Mouse (Mus musculus) ovary, postnatal 36 days (tissue): ENCODE measurements around the gene Tmem253.

ENCODE experiments used
- DNase-seq: peaks from one replicate; pipeline ENCODE4 v3.0.0; 2022; ENCODE audit warnings: low spot score, mixed read lengths

The Tmem253 gene

DNA sequence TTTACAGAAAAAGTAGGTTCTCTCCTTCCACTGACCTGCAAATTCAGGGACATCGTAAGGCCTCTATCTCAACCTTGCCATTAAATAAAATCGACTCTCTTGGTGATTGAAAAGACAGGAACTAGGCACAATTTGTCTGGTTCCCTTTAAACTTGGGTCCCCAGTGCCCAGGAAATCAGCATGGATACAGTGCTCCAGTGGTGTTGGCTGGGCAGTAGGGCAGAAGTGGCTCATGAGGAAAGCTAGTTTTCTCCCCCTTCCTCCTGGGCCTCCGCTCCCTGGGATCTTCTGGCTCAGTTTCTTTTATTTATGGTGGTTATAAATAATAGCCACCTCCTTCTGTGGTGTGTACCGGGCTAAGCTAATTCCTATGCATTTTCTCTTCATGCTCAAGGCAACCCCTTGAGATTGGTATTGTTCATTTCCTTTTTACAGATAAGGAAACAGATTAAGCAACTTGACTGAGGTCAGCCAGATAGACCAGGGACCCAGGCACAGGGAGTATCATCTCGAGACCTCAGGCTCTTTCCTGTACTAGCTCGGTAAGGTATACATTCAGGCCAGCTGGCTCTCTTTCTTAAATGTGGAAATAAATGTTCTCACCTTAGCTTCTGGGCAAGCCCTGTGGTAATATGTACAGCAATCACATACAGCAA lies at the start of gene Tmem253:
Tmem253 (plus strand) TSS at position 214 of the 656 bp plus-strand sequence.
- no peak for DNase-seq

DNA sequence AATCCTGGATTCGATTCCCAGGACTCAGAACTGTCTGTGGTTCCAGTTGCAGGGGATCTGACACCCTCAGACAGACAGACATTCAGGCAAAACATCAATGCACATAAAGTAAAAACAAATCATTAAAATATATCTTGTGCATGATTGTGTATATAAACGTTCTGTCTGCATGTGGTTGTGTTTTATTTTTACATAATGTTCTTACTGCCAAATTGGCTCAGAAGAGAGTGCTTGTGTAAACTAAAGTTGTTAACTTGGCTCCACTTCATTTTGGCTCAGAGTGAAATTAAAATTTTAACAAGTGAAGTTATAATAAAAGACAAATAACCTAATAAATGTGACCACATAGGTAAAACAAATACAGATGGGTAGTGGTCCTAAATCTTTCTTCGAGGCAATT lies 48.1 kb upstream of the Tmem253 start:
- DNase-seq = no peak

DNA sequence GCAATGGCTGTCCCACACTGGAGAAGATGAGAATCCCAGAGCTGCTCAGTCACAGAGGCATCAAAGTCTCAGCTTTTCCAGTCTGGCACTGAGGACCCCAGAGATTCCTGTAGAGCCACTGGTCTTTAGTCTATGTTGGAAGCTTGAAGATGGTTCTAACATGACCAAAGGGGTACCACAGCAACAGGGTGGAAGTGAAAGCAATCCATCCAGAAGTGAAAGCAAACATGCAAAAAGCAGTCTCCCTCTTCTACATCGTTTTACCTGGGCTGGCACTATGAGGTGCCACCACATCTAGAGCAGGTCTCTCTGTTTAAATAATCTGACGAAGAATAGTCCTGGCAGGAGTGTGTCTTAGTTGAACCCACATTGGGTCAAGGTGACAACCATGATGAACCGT lies 36.2 kb upstream of the Tmem253 start:
- no peak for DNase-seq

DNA sequence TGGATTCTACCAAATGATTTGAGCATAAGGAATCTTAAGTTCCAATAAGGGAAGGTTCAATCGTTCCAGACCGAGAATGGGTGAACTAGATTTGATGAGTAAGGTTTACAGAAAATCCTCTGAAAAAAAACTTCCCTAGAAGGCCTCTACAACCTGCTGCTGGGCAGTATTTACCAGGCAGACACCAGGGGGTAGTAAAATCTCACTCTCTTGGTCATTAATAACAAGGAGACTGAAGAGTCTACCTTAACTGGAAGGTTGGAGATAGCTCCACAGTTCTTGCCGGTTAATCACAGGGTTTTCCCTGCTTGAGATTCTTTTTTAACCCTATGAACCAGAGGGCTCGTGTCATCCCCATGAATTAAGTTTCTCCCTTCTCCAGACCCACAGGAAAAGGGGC lies 32.2 kb upstream of the Tmem253 start:
- DNase-seq = no peak

DNA sequence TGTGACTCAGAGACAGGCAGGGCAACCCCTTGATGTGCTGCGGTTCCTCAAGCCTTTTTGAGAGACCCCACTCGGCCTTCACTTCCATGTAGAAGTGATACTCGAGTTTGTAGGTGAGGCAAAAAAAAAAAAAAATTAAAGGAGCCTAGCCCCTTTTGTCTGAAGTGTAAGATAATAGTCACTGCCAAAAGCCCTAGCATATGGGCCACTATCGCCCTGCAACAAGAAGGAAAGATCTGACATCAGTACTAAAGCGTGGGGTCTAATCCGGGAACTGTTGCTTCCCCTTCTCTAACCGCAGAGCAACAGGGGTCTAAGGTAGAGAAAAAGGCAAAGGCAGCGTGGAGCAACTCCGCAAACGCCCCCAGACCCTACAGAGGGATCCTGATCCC lies 31.6 kb upstream of the Tmem253 start:
- DNase-seq = no peak

DNA sequence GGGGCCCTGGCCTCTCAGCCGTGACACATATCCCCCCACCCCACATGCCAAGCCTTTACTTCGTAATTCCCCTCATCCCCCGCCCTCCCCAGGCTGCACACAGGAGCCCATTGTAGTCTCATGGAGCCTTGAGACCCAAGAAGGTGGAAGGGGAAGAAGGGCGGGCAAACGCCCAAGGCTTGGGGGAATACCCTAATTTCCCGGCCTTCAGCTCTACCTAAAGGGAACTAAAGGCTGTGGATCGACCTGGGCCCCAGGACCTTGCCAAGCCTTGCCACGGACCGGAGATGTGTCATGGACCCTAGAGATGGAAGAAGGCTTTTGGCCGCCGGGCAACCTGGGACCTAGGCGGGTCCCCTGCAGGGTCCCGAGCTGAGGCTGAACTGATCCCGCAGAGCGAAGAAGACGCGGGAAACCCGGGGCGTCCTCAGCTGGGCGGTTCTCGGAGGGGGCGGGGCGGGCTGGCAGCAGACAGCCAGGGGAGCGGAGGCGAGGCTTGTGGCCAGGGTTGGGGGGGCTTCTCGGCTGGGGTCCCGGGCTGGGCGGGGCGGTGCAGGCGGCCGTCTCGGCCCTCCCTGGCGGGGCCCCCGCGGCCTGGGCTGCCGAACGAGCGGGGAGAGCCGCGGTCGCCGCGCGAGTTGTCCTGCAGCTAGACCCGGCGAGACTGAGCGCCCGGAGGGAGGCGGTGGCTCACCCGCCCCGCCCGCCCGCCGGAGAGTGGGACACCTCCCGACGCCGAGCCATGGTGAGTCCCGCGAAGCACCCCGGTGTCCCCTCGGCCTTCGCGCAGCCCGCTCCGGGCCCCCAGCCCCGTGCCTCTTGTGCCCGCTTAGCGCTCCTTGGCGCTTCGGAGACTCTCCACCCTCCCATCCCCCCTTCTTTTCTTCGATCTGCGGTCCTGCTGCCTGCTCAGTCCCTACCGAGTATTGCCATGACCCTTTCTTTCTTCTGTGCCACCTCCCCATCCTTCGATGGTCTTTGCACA lies 30.9 kb upstream of the Tmem253 start, which contains the start of gene Arhgef40:
Arhgef40 (plus strand) TSS at position 473 of the 985 bp plus-strand sequence.
- DNase-seq = peak; percentile 82

DNA sequence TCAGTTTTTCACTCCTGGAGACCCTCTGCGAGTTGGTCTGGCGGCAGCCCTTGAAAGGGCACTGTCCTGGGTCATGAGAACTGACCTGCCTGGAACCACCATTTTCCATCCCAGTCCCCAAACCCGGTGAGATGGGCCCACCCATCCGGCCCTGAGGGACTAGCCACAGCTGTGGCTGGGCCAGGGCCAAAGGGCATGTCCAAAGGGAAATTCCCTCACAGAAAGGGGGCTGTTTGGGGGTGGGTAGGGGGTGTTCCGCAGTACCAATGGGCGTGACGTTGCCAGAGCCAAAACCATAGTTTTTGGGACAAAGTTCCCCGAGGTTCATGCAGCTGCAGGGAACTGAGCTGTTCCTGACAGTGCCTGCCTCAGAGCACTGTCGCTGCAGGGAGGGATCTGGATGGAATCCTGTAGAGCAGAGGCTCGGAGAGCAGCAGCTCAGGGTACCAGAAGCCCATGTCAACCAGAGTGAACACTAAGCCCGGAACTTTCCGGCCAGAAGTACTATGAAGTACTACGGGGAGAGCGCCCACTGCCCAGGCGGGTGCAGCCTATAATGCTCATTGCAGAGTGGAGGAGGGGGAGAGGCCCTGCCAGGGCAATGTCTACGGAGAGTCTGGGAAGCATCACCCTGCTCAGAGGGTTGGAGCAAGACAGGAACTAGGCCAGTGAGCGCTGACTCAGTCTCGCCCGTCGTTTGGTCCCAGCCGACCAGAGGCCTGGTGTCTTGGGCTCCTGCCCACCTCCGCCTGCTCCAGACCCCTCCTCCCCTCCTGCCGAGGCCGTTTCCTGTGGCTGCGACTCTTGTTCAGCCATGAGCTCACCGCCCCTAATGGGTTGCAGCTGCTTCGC lies 29.9 kb upstream of the Tmem253 start:
- DNase-seq = peak; percentile 63

DNA sequence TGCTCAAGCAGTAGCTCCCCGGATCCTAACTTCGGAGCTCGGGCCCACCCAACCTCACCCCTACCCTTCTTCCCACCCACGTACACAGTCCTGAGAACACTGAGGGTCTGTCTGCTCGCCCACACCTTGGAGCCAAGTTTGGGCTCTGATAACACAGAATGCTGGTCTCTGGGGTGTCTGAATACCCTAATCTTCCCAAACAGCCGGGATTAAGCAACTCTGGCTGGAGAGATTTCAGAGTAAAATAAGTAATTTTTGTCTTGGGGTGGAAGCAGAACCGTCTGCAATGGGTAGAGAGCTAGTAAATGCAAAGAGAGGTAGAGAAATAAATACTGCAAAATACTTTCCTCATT lies 29.3 kb upstream of the Tmem253 start:
- DNase-seq = no peak

DNA sequence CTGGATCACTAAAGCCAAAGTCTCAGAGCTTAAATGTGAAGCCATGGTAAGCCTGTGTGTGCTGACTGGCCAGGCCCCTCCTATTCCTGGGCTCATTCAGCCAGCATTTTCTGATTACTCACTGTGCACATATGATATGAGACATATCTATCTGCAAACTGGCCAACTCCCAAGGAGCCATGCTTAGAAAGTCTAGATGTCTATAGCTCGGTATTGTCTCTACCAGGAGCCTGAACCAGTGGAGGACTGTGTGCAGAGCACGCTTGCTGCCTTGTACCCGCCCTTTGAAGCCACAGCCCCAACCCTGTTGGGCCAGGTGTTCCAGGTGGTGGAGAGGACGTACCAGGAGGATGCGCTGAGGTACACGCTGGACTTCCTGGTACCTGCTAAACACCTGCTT lies 28.3 kb upstream of the Tmem253 start:
- DNase-seq = no peak

DNA sequence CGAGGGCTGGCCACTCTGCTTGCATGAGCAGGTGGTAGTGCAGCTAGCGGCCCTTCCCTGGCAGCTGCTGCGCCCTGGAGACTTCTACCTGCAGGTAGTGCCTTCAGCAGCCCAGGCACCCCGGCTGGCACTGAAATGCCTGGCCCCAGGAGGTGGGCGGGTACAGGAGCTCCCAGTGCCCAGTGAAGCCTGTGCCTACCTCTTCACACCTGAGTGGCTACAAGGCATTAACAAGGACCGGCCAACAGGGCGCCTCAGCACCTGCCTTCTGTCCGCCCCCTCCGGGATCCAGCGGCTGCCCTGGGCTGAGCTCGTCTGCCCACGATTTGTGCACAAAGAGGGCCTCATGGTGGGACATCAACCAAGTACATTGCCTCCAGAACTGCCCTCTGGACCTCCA lies 26.7 kb upstream of the Tmem253 start:
- DNase-seq = no peak

DNA sequence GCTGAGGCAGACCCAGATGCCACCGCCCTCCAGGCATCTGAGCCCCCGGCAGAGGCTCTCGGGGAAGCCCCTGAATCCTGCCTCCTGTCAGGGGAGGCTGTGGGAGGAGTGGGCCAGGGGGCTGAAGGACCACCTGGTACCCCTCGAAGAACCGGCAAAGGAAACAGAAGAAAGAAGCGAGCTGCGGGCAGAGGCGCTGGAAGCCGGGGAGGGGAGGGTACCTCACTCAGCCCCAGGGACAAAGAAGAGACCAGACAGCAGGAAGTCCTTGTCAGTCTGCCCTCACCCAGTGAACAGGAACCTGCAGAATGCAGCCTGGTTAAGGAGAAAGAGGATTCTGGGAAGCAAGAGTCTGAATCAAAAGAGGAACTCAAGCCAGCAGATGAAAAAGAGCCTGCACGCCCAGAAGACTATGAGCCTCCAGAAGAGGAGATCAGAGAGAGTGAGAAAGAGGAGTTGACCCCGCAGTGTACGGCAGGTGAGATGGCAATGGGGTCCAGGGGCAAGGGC lies 25.9 kb upstream of the Tmem253 start:
- DNase-seq = no peak

DNA sequence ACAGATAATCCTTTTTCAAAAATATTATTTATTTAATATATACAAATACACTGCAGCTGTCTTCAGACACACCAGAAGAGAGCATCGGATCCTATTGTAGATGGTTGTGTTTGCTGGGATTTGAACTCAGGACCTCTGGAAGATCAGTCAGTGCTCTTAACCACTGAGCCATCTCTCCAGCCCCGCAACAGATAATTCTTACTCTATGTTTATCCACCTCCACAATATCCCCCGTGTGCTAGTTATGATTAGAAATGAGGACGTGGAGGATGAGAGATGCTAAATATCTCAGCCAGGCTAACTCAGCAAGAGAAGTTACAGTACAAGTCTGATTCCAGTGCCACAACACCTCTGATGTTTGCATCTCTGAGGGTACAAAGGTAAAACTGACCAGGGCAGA lies 21.0 kb upstream of the Tmem253 start:
- DNase-seq = no peak

DNA sequence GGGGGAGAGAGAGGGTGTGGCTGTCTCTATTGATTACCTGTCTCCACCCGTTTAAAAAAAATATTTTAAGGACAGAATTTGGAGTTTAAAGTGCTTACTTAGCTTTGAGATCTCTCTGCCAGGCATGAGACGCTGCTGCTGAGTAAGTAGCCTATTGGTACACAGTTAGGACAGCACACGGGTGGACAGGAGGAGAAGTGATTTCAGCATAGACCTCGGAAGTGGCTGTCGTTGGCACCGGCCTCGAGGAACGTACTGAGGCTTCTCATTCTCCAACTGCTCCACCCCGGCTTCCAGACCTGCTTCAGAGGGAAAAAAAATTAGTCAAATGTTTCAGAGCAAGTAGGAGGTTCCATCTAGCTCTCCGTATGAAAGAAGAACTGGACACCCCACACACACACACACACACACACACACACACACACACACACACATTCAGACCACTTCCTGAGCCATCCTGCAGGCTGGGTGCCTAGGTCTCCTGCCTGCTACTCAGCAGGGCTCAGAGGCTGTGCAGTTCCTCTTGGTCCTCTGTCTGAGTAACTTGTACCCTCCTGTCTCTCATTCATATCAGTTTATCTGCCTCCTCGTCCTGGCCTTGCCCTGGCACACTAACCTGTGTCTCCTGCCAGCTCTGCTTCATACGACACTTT lies 20.1 kb upstream of the Tmem253 start:
- no peak for DNase-seq

DNA sequence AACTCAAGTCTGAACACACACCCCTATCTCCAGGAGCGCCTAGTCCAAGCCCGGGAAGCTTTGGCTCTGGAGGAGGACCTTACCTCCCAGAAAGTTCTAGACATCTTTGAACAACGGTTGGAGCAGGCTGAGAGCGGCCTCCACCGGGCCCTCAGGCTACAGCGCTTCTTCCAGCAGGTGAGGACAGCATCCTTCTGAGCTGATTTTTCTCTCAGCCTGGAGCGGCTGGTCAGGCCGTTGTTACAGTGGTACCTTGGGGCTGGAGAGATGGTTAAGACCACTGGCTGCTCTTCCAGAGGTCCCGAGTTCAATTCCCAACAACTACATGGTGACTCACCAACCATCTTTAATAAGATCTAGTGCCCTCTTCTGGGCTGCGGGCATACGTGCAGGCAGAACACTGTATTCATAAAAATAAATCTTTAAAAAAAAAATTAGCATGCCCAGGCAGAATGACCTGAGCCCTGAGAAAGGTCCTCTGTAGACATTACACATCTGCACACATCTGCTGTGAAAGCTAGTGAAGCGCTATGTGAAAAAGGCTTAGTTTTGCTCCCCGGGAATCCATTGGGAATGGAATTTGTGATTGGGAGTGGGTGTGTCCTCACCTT lies 19.1 kb upstream of the Tmem253 start:
- DNase-seq = no peak

DNA sequence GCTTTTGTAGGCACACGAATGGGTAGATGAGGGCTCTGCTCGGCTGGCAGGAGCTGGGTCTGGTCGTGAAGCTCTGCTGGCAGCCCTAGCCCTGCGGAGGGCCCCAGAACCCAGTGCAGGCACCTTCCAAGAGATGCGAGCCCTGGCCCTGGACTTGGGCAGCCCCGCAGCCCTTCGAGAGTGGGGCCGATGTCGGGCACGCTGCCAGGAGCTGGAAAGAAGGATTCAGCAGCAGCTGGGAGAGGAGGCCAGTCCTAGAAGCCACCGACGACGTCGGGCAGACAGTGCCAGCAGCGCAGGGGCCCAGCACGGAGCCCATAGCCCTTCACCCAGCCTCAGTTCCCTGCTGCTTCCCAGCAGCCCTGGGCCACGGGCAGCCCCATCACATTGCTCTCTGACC lies 18.6 kb upstream of the Tmem253 start:
- no peak for DNase-seq

DNA sequence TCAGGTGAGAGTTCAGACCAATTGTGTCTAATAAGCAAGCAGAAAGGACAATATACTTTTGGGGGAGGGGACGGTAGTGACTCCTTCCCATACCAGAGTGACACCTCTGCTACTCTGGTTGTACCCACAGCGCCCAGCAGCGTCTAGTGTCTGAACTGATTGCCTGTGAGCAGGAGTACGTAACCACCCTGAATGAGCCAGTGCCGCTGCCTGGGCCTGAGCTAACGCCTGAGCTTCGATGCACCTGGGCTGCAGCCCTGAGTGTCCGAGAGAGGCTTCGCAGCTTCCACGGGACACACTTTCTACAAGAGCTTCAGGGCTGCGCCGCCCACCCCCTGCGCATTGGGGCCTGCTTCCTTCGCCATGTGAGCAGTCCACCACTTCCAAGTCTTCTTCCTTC lies 18.0 kb upstream of the Tmem253 start:
- DNase-seq = no peak

DNA sequence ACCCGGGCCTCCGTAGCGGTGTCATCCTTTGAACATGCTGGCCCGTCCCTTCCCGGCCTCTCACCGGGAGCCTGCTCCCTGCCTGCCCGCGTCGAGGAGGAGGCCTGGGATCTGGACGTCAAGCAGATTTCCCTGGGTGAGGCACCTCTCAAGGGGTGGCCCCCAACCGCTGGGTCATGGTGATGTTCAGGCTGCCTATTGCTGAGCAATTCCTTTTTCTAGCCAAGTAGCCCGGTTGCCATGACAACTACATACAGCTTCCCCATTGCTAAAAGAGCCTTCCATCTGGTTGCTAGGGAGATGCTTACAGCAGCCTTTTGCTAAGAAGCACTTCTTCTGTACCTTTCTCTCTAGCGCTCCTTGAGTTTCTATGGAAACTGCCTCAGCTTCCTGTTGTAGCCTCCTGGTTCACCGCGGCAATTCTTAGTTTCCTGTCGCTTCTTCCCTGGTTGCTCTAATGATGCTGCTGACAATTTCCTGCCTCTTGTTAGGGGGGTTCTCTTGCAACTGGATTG lies 11.4 kb upstream of the Tmem253 start:
- no peak for DNase-seq

DNA sequence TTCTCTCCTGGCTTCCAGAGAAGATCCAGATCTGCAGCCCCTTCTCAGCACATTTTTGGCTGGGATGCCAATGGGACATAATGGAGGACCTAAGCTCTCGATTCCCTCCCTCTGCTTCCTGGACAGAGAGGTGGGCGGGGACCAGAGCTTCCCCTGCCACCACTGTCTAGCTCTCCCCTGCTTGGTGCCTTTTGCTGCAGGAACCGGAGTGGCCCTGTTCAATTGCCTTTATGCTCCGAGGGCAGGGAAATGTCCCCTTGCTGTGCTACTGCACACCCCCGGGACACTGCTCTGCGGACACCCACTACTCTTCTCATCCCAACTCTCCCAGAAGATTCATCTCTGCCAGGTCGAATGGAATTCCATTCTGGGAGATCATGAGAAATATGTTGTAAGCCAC lies 10.3 kb upstream of the Tmem253 start:
- no peak for DNase-seq

DNA sequence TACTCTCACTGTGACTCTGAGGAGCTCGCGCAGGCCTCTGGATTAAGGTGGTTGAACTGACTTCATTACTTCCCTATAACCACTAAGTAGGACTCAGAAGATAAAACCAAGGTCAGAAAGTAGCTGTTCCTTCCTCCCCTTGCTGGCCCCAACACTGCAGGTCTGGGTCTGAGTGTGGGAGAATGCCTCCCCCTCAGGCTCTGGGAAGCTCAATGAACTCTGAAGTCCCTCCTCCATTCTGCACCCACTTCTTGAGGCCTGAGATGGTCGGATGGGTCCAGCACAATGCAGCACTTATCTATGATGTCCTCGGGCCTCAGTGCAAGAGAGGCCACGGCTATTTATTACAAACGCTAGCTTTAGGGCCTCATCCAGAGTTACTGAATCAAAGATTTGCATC lies 9.8 kb upstream of the Tmem253 start:
- no peak for DNase-seq

DNA sequence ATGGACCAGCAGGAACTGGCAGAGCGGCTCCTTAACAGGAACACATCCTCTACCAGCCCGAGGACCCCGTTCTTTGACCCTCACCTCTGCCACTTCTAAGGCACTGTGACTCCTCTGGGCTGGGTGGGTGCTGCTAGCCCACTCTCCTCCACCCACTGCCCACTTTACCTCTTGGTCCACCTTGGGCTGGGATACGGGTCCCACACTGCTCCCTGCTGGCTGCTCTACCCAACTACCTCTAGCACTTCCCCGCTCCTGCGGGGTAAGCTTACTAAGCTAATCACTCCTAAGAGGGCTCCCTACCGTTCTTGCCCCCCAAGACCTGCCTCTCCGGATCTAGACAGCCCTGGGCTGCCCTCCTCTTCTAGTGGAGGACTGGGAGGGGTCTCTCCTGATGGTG lies 9.2 kb upstream of the Tmem253 start:
- DNase-seq = no peak

DNA sequence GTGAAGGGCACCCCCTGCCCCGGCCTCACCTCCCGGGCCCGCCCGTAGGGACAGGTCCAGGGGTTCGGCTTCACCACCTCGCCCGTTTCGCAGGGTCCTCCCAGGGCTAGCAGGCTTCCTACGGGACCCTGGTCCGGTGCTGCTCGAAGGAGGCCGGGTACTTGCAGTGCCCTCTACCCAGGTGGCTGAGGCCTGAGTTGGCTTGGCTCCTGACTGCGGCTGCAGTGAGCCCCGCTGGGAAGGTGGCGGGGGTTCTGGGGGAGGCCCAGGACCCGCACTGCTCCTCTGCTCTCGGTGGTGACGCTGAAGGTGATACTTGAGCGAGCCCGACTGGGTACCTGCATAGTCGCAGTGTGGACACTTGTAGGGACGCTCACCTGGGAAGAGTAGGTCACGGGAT lies 8.7 kb upstream of the Tmem253 start:
- no peak for DNase-seq
